ENCODE assay signal across 13 mouse cellular contexts in the genomic region with DNA sequence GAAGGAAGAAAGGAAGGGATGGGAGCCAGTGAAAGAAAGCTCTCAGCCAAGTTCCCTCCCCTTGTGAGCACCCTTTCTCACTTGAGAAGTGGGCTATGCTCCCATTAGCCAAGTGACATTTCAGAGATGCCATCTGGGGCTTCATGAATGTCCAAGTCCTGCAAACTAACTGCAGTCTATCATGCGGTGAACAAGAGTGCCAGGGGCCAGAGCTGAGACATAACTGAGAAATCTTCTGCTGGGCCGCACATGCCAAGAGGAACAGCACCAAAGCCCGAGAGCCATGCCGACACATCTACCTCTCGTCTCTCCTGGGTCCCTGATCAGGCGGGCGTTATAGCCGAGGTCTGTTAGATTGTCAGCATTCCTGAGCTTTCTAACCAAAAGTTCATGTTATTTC.
"Had no signal": no experiment of that assay in that cellular context is flagged by ENCODE, and none has a peak within 500 bp of the region (broad histone marks: within the 10 kb centered on the region; RNA-seq: fewer than 3 reads in every experiment).

No protein-coding gene starts in this region.

- H3K27me3 ChIP-seq: liver, embryonic 15.5 days had no signal

- H3K27ac ChIP-seq: limb, embryonic 10.5 days; liver, embryonic 15.5 days had no signal

- H3K36me3 ChIP-seq: limb, embryonic 10.5 days; liver, embryonic 15.5 days had no signal

- H3K4me2 ChIP-seq: liver, embryonic 11.5 days; liver, embryonic 15.5 days had no signal

- H3K9me3 ChIP-seq: limb, embryonic 10.5 days; liver, embryonic 15.5 days had no signal

- H3K9ac ChIP-seq: liver, embryonic 15.5 days had no signal

- H3K4me1 ChIP-seq: limb, embryonic 10.5 days; liver, embryonic 15.5 days had no signal

- DNase-seq: kidney, adult 8-10 months; kidney, postnatal 25 days; layer of hippocampus, adult 9-11 months; lung, adult 2 months; lung, postnatal 36 days; midbrain, embryonic 14.5 days; right cerebral cortex, adult 18-20 months; right cerebral cortex, postnatal 25 days; thymus, postnatal 36 days had no signal

- H3K4me3 ChIP-seq: limb, embryonic 10.5 days; liver, embryonic 15.5 days had no signal

- ATAC-seq: lung, postnatal 0 days had no signal
